ENCODE assay signal across 8 mouse cellular contexts in the genomic region with DNA sequence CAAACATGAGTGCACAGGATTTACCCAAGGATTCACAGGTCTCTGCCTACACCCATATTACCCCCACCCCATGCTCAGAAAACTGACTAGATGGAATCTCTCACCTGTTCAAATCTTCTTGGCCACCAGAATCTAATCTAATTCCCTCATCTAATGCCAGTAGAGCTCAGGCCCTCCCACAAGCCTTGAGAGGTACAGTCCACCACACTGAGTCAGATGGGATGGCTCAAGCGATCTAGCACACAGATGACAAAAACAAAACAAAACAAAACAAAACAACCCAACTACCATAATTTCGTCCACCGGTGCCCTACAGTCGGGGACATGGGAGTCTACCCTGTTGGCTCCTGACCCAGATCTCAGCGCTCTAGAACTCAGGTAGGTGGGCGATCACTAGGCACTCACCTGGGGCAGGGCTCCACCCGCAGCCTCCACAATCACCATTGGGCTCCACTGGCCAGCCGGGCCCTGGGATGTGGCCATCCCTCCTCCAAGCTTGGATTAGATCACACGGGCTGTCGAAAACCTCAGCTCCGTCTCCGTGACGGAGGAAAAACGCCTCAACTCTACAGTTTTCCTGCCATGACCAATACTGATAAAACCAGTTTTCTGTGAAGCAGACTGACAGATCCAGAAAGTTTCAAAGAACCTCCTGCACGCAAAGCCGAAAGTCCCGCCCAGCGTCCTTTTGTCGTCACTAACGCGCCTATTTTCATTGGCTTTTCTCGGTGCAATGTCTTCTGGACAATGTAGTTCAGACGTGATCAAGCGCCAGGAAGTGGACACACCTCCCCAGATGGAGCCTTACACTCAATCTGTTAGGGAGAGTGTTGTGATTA. TPM values are rescaled to one million over a fixed set of nuclear protein-coding genes. Genes with fewer than 3 reads are reported as not detected.
DNase-seq lines count a peak whose midpoint lies in the region; ATAC-seq and TF ChIP-seq lines count a peak whose summit lies in the region.
"Not testable (repeated sequence)": the region's sequence is repeated elsewhere in the genome, so short reads cannot be mapped to it uniquely, and the experiment has no call there.

Zfp772 (minus strand) TSS at position 686 of the 839 bp plus-strand sequence.

- not testable (repeated sequence) for ATAC-seq in intestine, embryonic 16.5 days

- H3K79me2 ChIP-seq in heart, adult 2 months (replicated peaks; ENCODE audit: control insufficient read depth, insufficient read depth, low read length): not testable (repeated sequence)

- not testable (repeated sequence) for TF ChIP-seq EP300 in heart, adult 2 months (IDR thresholded peaks at IDR 0.05; ENCODE audit: insufficient read depth, low read depth, low read length)

- not testable (repeated sequence) for TF ChIP-seq POLR2A in heart, adult 2 months (IDR thresholded peaks at IDR 0.05; ENCODE audit: insufficient read depth, low read depth, low read length)

- intact Hi-C loops in heart, adult 2 months (cut with DNase I); left cerebral cortex, postnatal 10 days (cut with DNase I): not testable (repeated sequence)

- DNase-seq in ZHBTc4 (ENCODE audit: low read depth, low spot score): peak; percentile 42
- DNase-seq in embryo, embryonic 10.5 days (ENCODE audit: low spot score): peak; percentile 22
- peak; percentile 54 to 55 for DNase-seq in heart, adult 2 months
- DNase-seq in left cerebral cortex, postnatal 10 days (ENCODE audit: extremely low spot score in 1 of 2, low spot score in 2 of 2): peak; percentile 27 to 31
- DNase-seq in lung, postnatal 36 days: peak; percentile 77
- peak; percentile 11 for DNase-seq in retina, postnatal 7 days (ENCODE audit: low read depth, low spot score)
- peak; percentile 18 for DNase-seq in urinary bladder, postnatal 14 days (ENCODE audit: low spot score)

- not testable (repeated sequence) for H3K27ac ChIP-seq in heart, adult 2 months; intestine, embryonic 16.5 days (ENCODE audit: low read length)

- H3K4me3 ChIP-seq in heart, adult 2 months: peak within 1 kb of the TSS; percentile 47
- peak within 1 kb of the TSS; percentile 54 for H3K4me3 ChIP-seq in intestine, embryonic 16.5 days (ENCODE audit: low read length)

- not testable (repeated sequence) for H3K27me3 ChIP-seq in heart, adult 2 months (ENCODE audit: control insufficient read depth, insufficient read depth, low read length); intestine, embryonic 16.5 days (replicated peaks; ENCODE audit: control insufficient read depth, insufficient read depth, low read length)

- H3K4me2 ChIP-seq in intestine, embryonic 16.5 days (ENCODE audit: low read depth, low read length): peak within 1 kb of the TSS; percentile 61

- H3K9me3 ChIP-seq in intestine, embryonic 16.5 days (ENCODE audit: control insufficient read depth, low read length): not testable (repeated sequence)

- peak within 1 kb of the TSS; percentile 68 for H3K9ac ChIP-seq in heart, adult 2 months (ENCODE audit: low read depth, low read length)
- H3K9ac ChIP-seq in intestine, embryonic 16.5 days (ENCODE audit: low read depth, low read length): peak within 1 kb of the TSS; percentile 62

- not testable (repeated sequence) for H3K36me3 ChIP-seq in heart, adult 2 months (ENCODE audit: control insufficient read depth, insufficient read depth, low read length); intestine, embryonic 16.5 days (ENCODE audit: control insufficient read depth, insufficient read depth, low read length)

- WGBS in heart, adult 2 months: 2% methylated on average over 24 of the region's 24 CpGs
- 3% methylated on average over 24 of the region's 24 CpGs for WGBS in intestine, embryonic 16.5 days

- TF ChIP-seq CTCF in heart, adult 2 months (IDR thresholded peaks at IDR 0.05): not testable (repeated sequence)

- not testable (repeated sequence) for H3K4me1 ChIP-seq in heart, adult 2 months (ENCODE audit: control insufficient read depth, insufficient read depth, low read length); intestine, embryonic 16.5 days (ENCODE audit: control insufficient read depth, insufficient read depth, low read length)

RNA-seq across cellular contexts. Expression of gene Zfp772, which starts in this region (rescaled TPM):
- total RNA-seq in heart, adult 2 months (2021): 1 to 10 TPM; 1.3 to 2.3 TPM
- 1.00 and 1.8 TPM in 2 replicates for polyA plus RNA-seq in heart, adult 2 months (2012; rRNA removed)
- polyA plus RNA-seq in intestine, embryonic 16.5 days (2015; fragmentation: Nextera tagmentation; extraction: Ambion mirVana): 4.6 and 5.1 TPM in 2 replicates
- total RNA-seq in left cerebral cortex, postnatal 10 days (2021): 1 to 10 TPM; 8.7 to 9.2 TPM

Comparison
In these comparisons a context has a peak if more than half of its experiments do, and no peak if none do; other contexts are left out.
1. DNase-seq: peak in every context shown above with its lines; median percentile 77 in lung, postnatal 36 days; 54 in heart, adult 2 months; 42 in ZHBTc4; 29 in left cerebral cortex, postnatal 10 days; 22 in embryo, embryonic 10.5 days; 18 in urinary bladder, postnatal 14 days; 11 in retina, postnatal 7 days.